Mouse (Mus musculus) ES-Bruce4 (cell line): ENCODE data around the gene Cwc22. TPM values are rescaled to one million over a fixed set of nuclear protein-coding genes. Genes with fewer than 3 reads are reported as not detected.

Experiments used
- H3K27ac ChIP-seq: 2 replicates; pipeline ENCODE4 v1.5.1; 2012; ENCODE audit warnings: low read length, inconsistent platforms; ENCODE audit not compliant: insufficient read depth
- H3K27me3 ChIP-seq: 2 replicates; pipeline ENCODE4 v1.6.1; 2012; ENCODE audit warnings: mild to moderate bottlenecking, low read length, inconsistent platforms; ENCODE audit not compliant: control insufficient read depth, poor library complexity, insufficient read depth, severe bottlenecking
- H3K36me3 ChIP-seq: 2 replicates; pipeline ENCODE4 v1.6.1; 2012; ENCODE audit warnings: inconsistent platforms, mild to moderate bottlenecking, low read length, moderate library complexity; ENCODE audit not compliant: control insufficient read depth, poor library complexity, insufficient read depth, severe bottlenecking
- H3K4me1 ChIP-seq: one replicate; pipeline ENCODE4 v1.8.1; 2011; ENCODE audit warnings: low read length; ENCODE audit not compliant: control insufficient read depth, insufficient read depth
- H3K4me3 ChIP-seq: 2 replicates; pipeline ENCODE4 v1.5.1; 2011; ENCODE audit warnings: low read depth, mild to moderate bottlenecking, low read length
- H3K9ac ChIP-seq: 2 replicates; pipeline ENCODE4 v1.6.1; 2012; ENCODE audit warnings: low read depth, mild to moderate bottlenecking, inconsistent platforms; ENCODE audit not compliant: poor library complexity, severe bottlenecking
- H3K9me3 ChIP-seq: replicated peaks from 2 replicates; pipeline ENCODE4 v1.6.1; 2012; ENCODE audit warnings: mild to moderate bottlenecking, low read length, inconsistent platforms; ENCODE audit not compliant: control insufficient read depth, poor library complexity, insufficient read depth, severe bottlenecking
- CTCF ChIP-seq: IDR thresholded peaks from one replicate; pipeline ENCODE4 v1.8.1; 2011; ENCODE audit warnings: low read depth, low read length
- EP300 ChIP-seq: IDR thresholded peaks from 2 replicates; pipeline ENCODE4 v1.6.1; 2011; ENCODE audit warnings: low read depth, low read length; ENCODE audit not compliant: insufficient read depth
- POLR2A ChIP-seq: IDR thresholded peaks from one replicate; pipeline ENCODE4 v1.8.1; 2011; ENCODE audit warnings: low read length; ENCODE audit not compliant: insufficient read depth
- polyA plus RNA-seq: library from polyadenylated mRNA; stranded (reverse); fragments of >200 nt; gene quantifications from 2 replicates; pipeline ENCODE4 v1.2.4, GENCODE M21; 2011; ENCODE audit warnings: low read depth; ENCODE audit not compliant: missing spikeins, insufficient read depth, insufficient read length

Cwc22 gene
- polyA plus RNA-seq, 1 experiment: 78.6 TPM

DNA sequence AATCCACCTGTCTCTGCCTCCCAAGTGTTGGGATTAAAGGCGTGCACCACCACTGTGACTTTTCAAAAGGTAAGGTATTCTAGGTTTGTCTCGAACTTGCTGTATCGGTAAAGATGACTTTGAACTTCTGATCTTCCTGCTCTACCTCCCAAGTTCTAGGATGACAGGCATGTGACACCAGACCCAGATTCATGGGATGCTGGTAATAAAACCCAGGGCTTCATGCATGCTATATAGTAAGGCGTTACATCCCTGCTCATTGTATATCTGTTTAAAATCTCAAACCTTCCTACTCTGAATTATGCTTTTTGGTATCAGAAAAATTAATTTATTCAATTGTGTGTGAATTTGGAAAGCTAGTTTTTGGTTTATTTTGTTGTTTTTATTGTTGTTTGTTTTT is 59.0 kb downstream of the Cwc22 start:
- no peaks in the 10 kb centered on the region for H3K9me3 ChIP-seq
- H3K4me3 ChIP-seq: no peak overlapping the region
- H3K27me3 ChIP-seq: no peaks in the 10 kb centered on the region
- no peak overlapping the region for H3K9ac ChIP-seq
- TF ChIP-seq CTCF: no peak
- TF ChIP-seq POLR2A: no peak
- TF ChIP-seq EP300: no peak
- H3K27ac ChIP-seq: no peak overlapping the region
- H3K36me3 ChIP-seq: no peaks in the 10 kb centered on the region
- H3K4me1 ChIP-seq: no peaks in the 10 kb centered on the region

DNA sequence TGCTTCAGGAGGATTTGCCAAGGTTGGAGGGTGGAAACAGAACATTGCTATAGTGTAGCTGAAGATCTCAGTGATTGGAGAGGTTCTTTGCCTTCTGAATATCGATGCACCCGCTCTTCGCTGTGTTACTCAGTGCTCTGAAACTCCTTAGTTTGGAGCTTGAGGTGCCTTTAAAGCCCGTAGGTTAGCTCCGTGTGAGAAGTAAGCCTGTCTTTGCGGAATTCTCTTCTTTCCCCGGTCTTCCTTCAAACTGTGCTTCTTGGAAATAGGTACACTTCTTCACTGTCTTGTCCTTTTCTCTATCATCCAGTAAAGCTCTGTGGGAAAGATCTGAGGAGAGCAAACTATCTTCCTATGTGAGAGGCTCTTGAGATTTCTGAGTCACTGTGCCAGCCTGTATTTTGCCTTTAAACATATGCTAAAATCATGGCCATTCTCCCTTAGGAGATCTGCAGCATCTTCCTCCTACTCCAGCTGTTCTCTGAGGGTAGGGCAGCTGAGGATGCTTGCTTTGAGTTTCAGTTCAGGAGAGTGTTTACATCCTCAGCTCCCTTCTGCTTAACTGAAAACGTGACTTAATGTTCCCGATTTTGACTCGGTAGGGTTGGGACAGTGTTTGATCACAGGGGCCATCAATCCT is 60.6 kb downstream of the Cwc22 start:
- Histone ChIP-seq H3K27ac (no peak overlapping the region), H3K9ac (no peak overlapping the region), H3K27me3 (no peaks in the 10 kb centered on the region), H3K36me3 (no peaks in the 10 kb centered on the region), H3K9me3 (no peaks in the 10 kb centered on the region), H3K4me3 (no peak overlapping the region), H3K4me1 (no peaks in the 10 kb centered on the region)
- TF ChIP-seq CTCF (no peak), EP300 (no peak), POLR2A (no peak)

DNA sequence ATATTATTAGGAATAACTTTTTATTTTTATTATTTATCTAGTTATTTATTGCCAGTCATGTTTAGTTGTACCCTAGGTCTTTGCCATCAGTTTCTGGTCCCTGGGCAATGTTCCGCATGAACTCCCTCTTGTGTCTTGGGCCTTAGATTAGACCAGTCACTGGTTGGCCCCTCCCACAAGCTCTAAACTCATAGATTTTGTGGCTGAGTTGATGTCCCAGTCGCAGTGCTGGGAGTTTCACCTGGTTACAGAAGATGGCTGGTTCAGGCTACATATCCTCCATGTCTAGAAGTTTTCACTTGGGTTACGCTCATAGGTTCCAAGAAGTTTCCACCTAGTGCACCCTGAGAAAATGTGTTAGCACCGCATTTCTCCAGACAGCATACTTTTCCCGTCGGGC is 61.1 kb downstream of the Cwc22 start:
- H3K9me3 ChIP-seq: no peaks in the 10 kb centered on the region
- no peak overlapping the region for H3K27ac ChIP-seq
- no peaks in the 10 kb centered on the region for H3K36me3 ChIP-seq
- no peaks in the 10 kb centered on the region for H3K27me3 ChIP-seq
- no peak overlapping the region for H3K9ac ChIP-seq
- H3K4me1 ChIP-seq: no peaks in the 10 kb centered on the region
- no peak overlapping the region for H3K4me3 ChIP-seq
- TF ChIP-seq POLR2A (no peak), EP300 (no peak), CTCF (no peak)

DNA sequence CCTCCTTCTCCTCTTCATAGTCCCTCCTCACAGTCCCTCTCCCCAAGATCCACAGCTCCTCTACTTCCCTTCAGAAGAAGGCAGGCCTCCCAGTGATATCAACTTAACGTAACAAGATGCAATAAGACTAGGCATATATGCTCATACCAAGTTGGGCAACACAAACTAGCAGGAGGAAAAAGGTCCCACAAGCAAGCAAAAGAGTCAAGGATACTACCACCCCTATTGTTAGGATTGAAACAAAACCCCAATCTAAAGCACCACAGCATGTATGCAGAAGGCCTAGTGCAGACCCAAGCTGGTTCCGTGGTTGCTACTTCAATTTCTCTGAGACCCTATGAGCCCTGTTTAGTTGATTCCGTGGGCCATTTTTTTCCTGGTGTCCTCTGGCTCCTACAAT is 61.7 kb downstream of the Cwc22 start:
- no peak for TF ChIP-seq POLR2A
- no peak for TF ChIP-seq EP300
- TF ChIP-seq CTCF: no peak
- no peak overlapping the region for H3K9ac ChIP-seq
- no peaks in the 10 kb centered on the region for H3K4me1 ChIP-seq
- H3K27ac ChIP-seq: no peak overlapping the region
- no peaks in the 10 kb centered on the region for H3K27me3 ChIP-seq
- no peak overlapping the region for H3K4me3 ChIP-seq
- no peaks in the 10 kb centered on the region for H3K9me3 ChIP-seq
- no peaks in the 10 kb centered on the region for H3K36me3 ChIP-seq

DNA sequence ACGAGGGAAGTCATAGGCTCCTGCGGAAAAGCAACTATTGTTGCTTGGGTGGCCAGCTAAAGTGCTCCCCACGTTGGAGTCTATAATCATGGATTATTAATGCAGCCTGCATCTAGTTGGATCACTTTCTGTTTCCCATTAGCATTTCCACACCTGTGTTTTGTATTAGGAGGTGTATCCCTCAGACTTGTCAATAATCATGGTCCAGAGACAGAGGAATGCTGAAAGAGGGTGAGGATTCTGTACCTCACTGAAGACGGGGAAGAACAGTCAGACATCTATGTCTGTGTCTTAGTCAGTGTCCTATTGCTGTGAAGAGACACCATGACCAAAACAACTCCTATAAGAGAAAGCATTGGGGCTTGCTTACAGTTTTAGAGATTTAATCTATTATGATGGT is 63.2 kb downstream of the Cwc22 start:
- no peak for TF ChIP-seq EP300
- no peak for TF ChIP-seq POLR2A
- no peak for TF ChIP-seq CTCF
- Histone ChIP-seq H3K27me3 (no peaks in the 10 kb centered on the region), H3K27ac (no peak overlapping the region)

DNA sequence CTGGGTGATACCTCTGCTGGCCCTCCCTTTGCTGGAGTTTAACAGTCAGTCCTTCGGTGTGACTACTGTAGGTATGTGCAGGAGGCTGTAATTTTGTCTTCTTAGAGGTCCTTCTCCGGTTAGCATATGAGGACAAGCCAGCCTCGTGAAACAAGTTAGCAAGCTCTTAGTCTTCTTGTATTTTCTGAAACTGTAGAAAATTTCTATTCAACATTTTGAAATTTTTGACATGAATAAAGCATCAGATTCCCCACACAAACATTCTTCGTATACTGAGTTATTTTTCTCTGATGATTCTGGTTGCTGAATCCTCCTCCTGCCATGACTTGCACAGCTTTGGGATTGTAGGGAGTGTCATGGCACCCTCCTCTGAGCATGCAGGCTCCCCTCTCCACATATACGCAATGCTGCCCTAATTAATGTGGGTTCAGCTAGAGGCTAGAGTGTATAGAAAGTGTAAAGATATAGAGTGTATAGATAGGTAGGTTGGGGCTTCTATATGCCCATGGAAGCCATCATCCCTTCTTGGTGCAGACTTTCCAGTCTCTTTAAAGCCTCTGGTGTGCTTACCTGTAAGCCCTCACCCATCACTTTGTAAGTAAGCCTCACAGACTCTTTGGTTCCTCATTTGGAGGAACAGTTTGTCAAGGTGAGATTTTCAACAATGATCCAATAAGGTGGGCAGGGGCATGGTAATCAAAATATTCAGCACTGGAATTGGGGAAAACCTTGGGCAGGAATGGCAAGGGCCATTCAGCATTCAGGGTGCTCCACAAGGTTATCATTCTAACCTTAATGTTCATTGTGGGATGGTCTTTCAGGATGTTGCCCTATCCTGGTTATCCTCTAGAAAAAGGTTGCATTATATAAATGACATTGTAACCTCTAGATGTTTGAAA is 64.6 kb downstream of the Cwc22 start:
- Histone ChIP-seq H3K27ac (no peak overlapping the region), H3K4me3 (no peak overlapping the region), H3K9ac (no peak overlapping the region), H3K27me3 (no peaks in the 10 kb centered on the region), H3K4me1 (no peaks in the 10 kb centered on the region), H3K36me3 (no peaks in the 10 kb centered on the region), H3K9me3 (no peaks in the 10 kb centered on the region)
- TF ChIP-seq CTCF: no peak
- TF ChIP-seq POLR2A: no peak
- TF ChIP-seq EP300: no peak

More for the DNA sequence above, 63.2 kb downstream of the Cwc22 start:
- no peak overlapping the region for H3K4me3 ChIP-seq
- H3K4me1 ChIP-seq: no peaks in the 10 kb centered on the region
- no peak overlapping the region for H3K9ac ChIP-seq
- no peaks in the 10 kb centered on the region for H3K36me3 ChIP-seq
- H3K9me3 ChIP-seq: no peaks in the 10 kb centered on the region
